Mouse (Mus musculus) kidney, embryonic 16.5 days (tissue): ENCODE data around the gene Lgr4. TPM values are rescaled to one million over a fixed set of nuclear protein-coding genes. Genes with fewer than 3 reads are reported as not detected.

Source experiments
- ATAC-seq: fragments of 200-750 bp; cut with Nextera tagmentation; 2 replicates; pipeline ENCODE4 v1.8.0; 2017; ENCODE audit warnings: moderate TSS enrichment; ENCODE audit not compliant: low FRiP score, low TSS enrichment
- H3K27ac ChIP-seq: fragments of 300-500 bp; sonication (generic); 2 replicates; pipeline ENCODE4 v1.5.1; 2014; ENCODE audit warnings: low read length
- H3K27me3 ChIP-seq: fragments of 300-500 bp; sonication (generic); 2 replicates; pipeline ENCODE4 v1.6.1; 2014; ENCODE audit warnings: low read length, control low read depth, mixed read lengths; ENCODE audit not compliant: insufficient read depth
- H3K36me3 ChIP-seq: fragments of 300-500 bp; sonication (generic); 2 replicates; pipeline ENCODE4 v1.6.1; 2014; ENCODE audit warnings: low read length, control low read depth, mixed read lengths; ENCODE audit not compliant: insufficient read depth
- H3K4me1 ChIP-seq: fragments of 300-500 bp; sonication (generic); 2 replicates; pipeline ENCODE4 v1.6.1; 2014; ENCODE audit warnings: low read length, control low read depth, mixed read lengths; ENCODE audit not compliant: insufficient read depth
- H3K4me2 ChIP-seq: fragments of 300-500 bp; sonication (generic); replicated peaks from 2 replicates; pipeline ENCODE4 v1.6.1; 2014; ENCODE audit warnings: low read depth, low read length
- H3K4me3 ChIP-seq: fragments of 300-500 bp; sonication (generic); 2 replicates; pipeline ENCODE4 v1.5.1; 2014; ENCODE audit warnings: mild to moderate bottlenecking, low read length
- H3K9ac ChIP-seq: fragments of 300-500 bp; sonication (generic); replicated peaks from 2 replicates; pipeline ENCODE4 v1.6.1; 2014; ENCODE audit warnings: low read length
- H3K9me3 ChIP-seq: fragments of 300-500 bp; sonication (generic); 2 replicates; pipeline ENCODE4 v1.6.1; 2016; ENCODE audit warnings: low read length, control low read depth
- WGBS: fragments of 180-500 bp; shearing (Covaris S2); extraction: QIAGEN DNeasy Blood & Tissue Kit; methylation state at CpG from one replicate; pipeline ENCODE4 v1.1.7; 2014; 5-methylcytosine and 5-hydroxymethylcytosine counted together
- polyA plus RNA-seq: library from polyadenylated mRNA; unstranded; fragments of >200 nt; fragmentation: Nextera tagmentation; extraction: Ambion mirVana; gene quantifications from 2 replicates; pipeline ENCODE4 v1.2.1, GENCODE M21; 2015

Gene Lgr4
- polyA plus RNA-seq, 1 experiment from 2014 or later: 23.9 TPM

GRCm38 (mm10) chr2:109993404-109993803 is 76.0 kb downstream of the Lgr4 start:
- no peak overlapping the region for H3K27ac ChIP-seq
- H3K36me3 ChIP-seq: no peaks in the 10 kb centered on the region
- H3K4me3 ChIP-seq: no peak overlapping the region
- no peak overlapping the region for H3K4me2 ChIP-seq
- no peaks in the 10 kb centered on the region for H3K27me3 ChIP-seq
- no peak for ATAC-seq
- H3K9me3 ChIP-seq: no peaks in the 10 kb centered on the region
- H3K9ac ChIP-seq: no peak overlapping the region
- peaks cover 32% of the 10 kb centered on the region for H3K4me1 ChIP-seq

GRCm38 (mm10) chr2:109995061-109995460 is 77.6 kb downstream of the Lgr4 start:
- H3K4me1 ChIP-seq: peaks cover 17% of the 10 kb centered on the region
- H3K27ac ChIP-seq: peak overlapping the region; percentile 29; the same call in 1 of the 2 replicates
- H3K9ac ChIP-seq: no peak overlapping the region
- WGBS: 57% methylated on average over 2 of the region's 2 CpGs
- H3K36me3 ChIP-seq: no peaks in the 10 kb centered on the region
- no peak overlapping the region for H3K4me3 ChIP-seq
- H3K27me3 ChIP-seq: no peaks in the 10 kb centered on the region
- no peaks in the 10 kb centered on the region for H3K9me3 ChIP-seq
- no peak overlapping the region for H3K4me2 ChIP-seq
- ATAC-seq: no peak

- no peak overlapping the region for H3K27ac ChIP-seq
- peaks cover 3% of the 10 kb centered on the region; the same call in 1 of the 2 replicates for H3K36me3 ChIP-seq
- H3K9ac ChIP-seq: no peak overlapping the region
- no peak overlapping the region for H3K4me2 ChIP-seq
- no peak overlapping the region for H3K4me3 ChIP-seq
- 57% methylated on average over 12 of the region's 12 CpGs for WGBS
- H3K27me3 ChIP-seq: no peaks in the 10 kb centered on the region
- H3K4me1 ChIP-seq: 0 out of 2 replicates have a peak, but pooled peaks cover 9% of the 10 kb centered on the region
- ATAC-seq: no peak
- H3K9me3 ChIP-seq: no peaks in the 10 kb centered on the region
These were observed 79.0 kb downstream of the Lgr4 start for GRCm38 (mm10) chr2:109996411-109996810.

GRCm38 (mm10) chr2:110004668-110005067 is 87.2 kb downstream of the Lgr4 start:
- ATAC-seq: no peak
- 48% methylated on average over 1 of the region's 1 CpGs for WGBS
- no peak overlapping the region for H3K4me2 ChIP-seq
- H3K4me3 ChIP-seq: no peak overlapping the region
- no peak overlapping the region for H3K9ac ChIP-seq
- no peaks in the 10 kb centered on the region for H3K9me3 ChIP-seq
- H3K36me3 ChIP-seq: peaks cover 31% of the 10 kb centered on the region
- no peak overlapping the region for H3K27ac ChIP-seq
- H3K4me1 ChIP-seq: no peaks in the 10 kb centered on the region
- H3K27me3 ChIP-seq: no peaks in the 10 kb centered on the region

GRCm38 (mm10) chr2:110005164-110005563 is 87.7 kb downstream of the Lgr4 start:
- Histone ChIP-seq H3K4me1 (no peaks in the 10 kb centered on the region), H3K4me3 (no peak overlapping the region), H3K27ac (no peak overlapping the region), H3K27me3 (no peaks in the 10 kb centered on the region), H3K9ac (no peak overlapping the region), H3K9me3 (no peaks in the 10 kb centered on the region), H3K36me3 (peaks cover 33% of the 10 kb centered on the region), H3K4me2 (no peak overlapping the region)
- WGBS: 71% methylated on average over 3 of the region's 3 CpGs
- no peak for ATAC-seq

GRCm38 (mm10) chr2:110005596-110006239 is 88.3 kb downstream of the Lgr4 start:
- WGBS: 85% methylated on average over 3 of the region's 3 CpGs
- Histone ChIP-seq H3K36me3 (peaks cover 33% of the 10 kb centered on the region), H3K4me1 (no peaks in the 10 kb centered on the region), H3K27me3 (no peaks in the 10 kb centered on the region), H3K9ac (no peak overlapping the region), H3K27ac (no peak overlapping the region), H3K4me3 (no peak overlapping the region), H3K9me3 (no peaks in the 10 kb centered on the region), H3K4me2 (no peak overlapping the region)
- no peak for ATAC-seq

- no peak for ATAC-seq
These were observed 90.2 kb downstream of the Lgr4 start for GRCm38 (mm10) chr2:110007423-110008267.

GRCm38 (mm10) chr2:110009449-110009848 is 92.0 kb downstream of the Lgr4 start:
- Histone ChIP-seq H3K4me2 (no peak overlapping the region), H3K9me3 (no peaks in the 10 kb centered on the region), H3K36me3 (peaks cover 42% of the 10 kb centered on the region), H3K4me3 (no peak overlapping the region), H3K9ac (no peak overlapping the region), H3K27me3 (no peaks in the 10 kb centered on the region), H3K27ac (no peak overlapping the region), H3K4me1 (no peaks in the 10 kb centered on the region)
- no peak for ATAC-seq

More at GRCm38 (mm10) chr2:110007423-110008267, 90.2 kb downstream of the Lgr4 start:
- H3K36me3 ChIP-seq: peaks cover 39% of the 10 kb centered on the region
- H3K4me1 ChIP-seq: no peaks in the 10 kb centered on the region
- no peak overlapping the region for H3K9ac ChIP-seq
- no peaks in the 10 kb centered on the region for H3K9me3 ChIP-seq
- no peaks in the 10 kb centered on the region for H3K27me3 ChIP-seq
- no peak overlapping the region for H3K27ac ChIP-seq
- WGBS: 90% methylated on average over 10 of the region's 10 CpGs
- no peak overlapping the region for H3K4me2 ChIP-seq
- H3K4me3 ChIP-seq: no peak overlapping the region

GRCm38 (mm10) chr2:110012184-110012725 is 94.8 kb downstream of the Lgr4 start:
- no peak overlapping the region for H3K9ac ChIP-seq
- 90% methylated on average over 13 of the region's 13 CpGs for WGBS
- H3K4me3 ChIP-seq: no peak overlapping the region
- H3K27me3 ChIP-seq: no peaks in the 10 kb centered on the region
- no peak overlapping the region for H3K27ac ChIP-seq
- H3K9me3 ChIP-seq: no peaks in the 10 kb centered on the region
- no peak; the same call in 1 of the 2 replicates for ATAC-seq
- peaks cover 32% of the 10 kb centered on the region for H3K36me3 ChIP-seq
- H3K4me2 ChIP-seq: no peak overlapping the region
- H3K4me1 ChIP-seq: peaks cover 4% of the 10 kb centered on the region; the same call in 1 of the 2 replicates

- H3K27ac ChIP-seq: no peak overlapping the region
- H3K9ac ChIP-seq: peak overlapping the region; percentile 93
- H3K4me1 ChIP-seq: peaks cover 27% of the 10 kb centered on the region
- WGBS: 47% methylated on average over 7 of the region's 7 CpGs
- no peaks in the 10 kb centered on the region for H3K9me3 ChIP-seq
- H3K4me2 ChIP-seq: peak overlapping the region; percentile 68
- H3K4me3 ChIP-seq: peak overlapping the region; percentile 74
- H3K36me3 ChIP-seq: peaks cover 9% of the 10 kb centered on the region; the same call in 1 of the 2 replicates
- no peaks in the 10 kb centered on the region for H3K27me3 ChIP-seq
- ATAC-seq: no peak
These were observed 99.6 kb downstream of the Lgr4 start for GRCm38 (mm10) chr2:110017087-110017486.
